Mouse (Mus musculus) limb, embryonic 15.5 days (tissue): ENCODE measurements at regions not wholly inside any gene's neighbourhood (a gene's known extent, or its start where the extent isn't known, plus 50 kb on each side); places are given as distances from the start of the nearest gene placed in this dataset.

Experiments
- ATAC-seq: fragments of 200-750 bp; cut with Nextera tagmentation; 2 replicates; pipeline ENCODE4 v1.8.0; 2017; ENCODE audit warnings: low read depth, moderate TSS enrichment; ENCODE audit not compliant: insufficient number of reproducible peaks, low FRiP score, low TSS enrichment
- H3K27ac ChIP-seq: fragments of 300-500 bp; sonication (generic); 2 replicates; pipeline ENCODE4 v1.5.1; 2015; ENCODE audit warnings: moderate library complexity, mild to moderate bottlenecking, inconsistent platforms
- H3K27me3 ChIP-seq: fragments of 300-500 bp; sonication (generic); 2 replicates; pipeline ENCODE4 v1.6.1; 2015; ENCODE audit warnings: inconsistent platforms
- H3K36me3 ChIP-seq: fragments of 300-500 bp; sonication (generic); 2 replicates; pipeline ENCODE4 v1.6.1; 2015; ENCODE audit warnings: inconsistent platforms
- H3K4me1 ChIP-seq: fragments of 300-500 bp; sonication (generic); 2 replicates; pipeline ENCODE4 v1.6.1; 2015; ENCODE audit warnings: inconsistent platforms
- H3K4me2 ChIP-seq: fragments of 300-500 bp; sonication (generic); 2 replicates; pipeline ENCODE4 v1.6.1; 2015; ENCODE audit warnings: mild to moderate bottlenecking, inconsistent platforms
- H3K4me3 ChIP-seq: fragments of 300-500 bp; sonication (generic); 2 replicates; pipeline ENCODE4 v1.5.1; 2015; ENCODE audit warnings: mild to moderate bottlenecking, inconsistent platforms
- H3K9ac ChIP-seq: fragments of 300-500 bp; sonication (generic); 2 replicates; pipeline ENCODE4 v1.6.1; 2015; ENCODE audit warnings: inconsistent platforms
- H3K9me3 ChIP-seq: fragments of 300-500 bp; sonication (generic); 2 replicates; pipeline ENCODE4 v1.6.1; 2016; ENCODE audit warnings: inconsistent platforms
- WGBS: fragments of 180-500 bp; shearing (Covaris S2); methylation state at CpG from one replicate; pipeline ENCODE4 v1.1.7; 2015; 5-methylcytosine and 5-hydroxymethylcytosine counted together

DNA sequence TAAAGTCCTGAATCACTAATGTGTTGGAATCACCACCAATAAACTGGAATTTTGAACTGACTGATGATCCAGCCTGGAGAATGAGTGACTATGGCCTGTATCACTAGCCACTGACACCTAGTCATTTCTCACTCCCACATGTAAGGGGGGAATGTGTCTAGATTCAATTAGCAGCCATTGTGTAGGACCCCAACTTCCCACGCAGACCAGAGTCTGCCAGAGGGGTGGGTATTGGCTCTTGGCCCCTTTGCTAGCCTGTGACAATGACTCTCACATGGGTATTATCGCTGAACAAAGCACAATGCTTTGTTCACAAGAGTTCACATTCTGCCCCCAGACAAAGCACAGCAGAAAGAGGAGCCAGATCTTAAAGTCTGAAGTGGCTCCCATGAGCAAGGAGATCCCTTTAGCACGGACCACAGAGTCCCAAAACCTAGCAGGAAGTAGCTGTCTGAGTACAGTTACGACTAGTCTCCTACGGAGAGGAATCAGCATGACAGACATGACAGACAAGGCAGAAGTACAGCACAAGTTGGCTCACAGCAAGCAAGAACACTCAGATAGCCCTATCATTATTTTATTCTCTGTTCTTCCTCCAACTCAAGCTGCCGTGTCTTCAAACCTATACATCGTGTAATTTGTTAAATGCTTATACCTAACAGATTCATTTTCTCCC is 130.0 kb upstream of the Foxq1 start:
- no peak overlapping the region for H3K4me3 ChIP-seq
- no peak overlapping the region for H3K9ac ChIP-seq
- no peak for ATAC-seq
- H3K4me2 ChIP-seq = no peak overlapping the region
- H3K4me1 ChIP-seq = no peaks in the 10 kb centered on the region
- no peak overlapping the region for H3K27ac ChIP-seq
- H3K27me3 ChIP-seq = no peaks in the 10 kb centered on the region
- 76% methylated on average over 7 of the region's 7 CpGs for WGBS
- no peaks in the 10 kb centered on the region for H3K36me3 ChIP-seq
- H3K9me3 ChIP-seq = no peaks in the 10 kb centered on the region

DNA sequence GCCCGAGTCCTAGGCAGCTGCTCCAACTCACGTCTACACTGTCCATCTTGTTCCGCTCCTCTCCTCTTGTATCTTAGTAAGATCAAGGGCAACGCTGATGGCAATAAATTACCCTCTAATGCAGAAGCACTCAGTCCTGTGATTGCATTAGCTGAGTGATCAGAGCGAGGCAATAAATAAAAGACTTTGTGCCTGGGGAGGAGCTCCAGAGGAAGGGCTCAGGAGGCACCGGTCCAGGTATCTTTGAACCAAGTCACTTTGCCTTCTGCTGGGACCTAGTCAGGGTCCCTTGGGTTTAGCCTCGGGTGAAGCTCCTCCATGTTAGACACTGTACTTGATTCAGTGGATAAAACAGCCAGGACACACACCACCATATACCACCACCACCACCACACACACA is 119.5 kb upstream of the Foxq1 start:
- Histone ChIP-seq H3K27me3 (no peaks in the 10 kb centered on the region), H3K9me3 (no peaks in the 10 kb centered on the region), H3K4me1 (no peaks in the 10 kb centered on the region), H3K4me2 (no peak overlapping the region), H3K36me3 (no peaks in the 10 kb centered on the region), H3K9ac (no peak overlapping the region), H3K4me3 (no peak overlapping the region), H3K27ac (no peak overlapping the region)
- 46% methylated on average over 7 of the region's 7 CpGs for WGBS
- no peak for ATAC-seq

DNA sequence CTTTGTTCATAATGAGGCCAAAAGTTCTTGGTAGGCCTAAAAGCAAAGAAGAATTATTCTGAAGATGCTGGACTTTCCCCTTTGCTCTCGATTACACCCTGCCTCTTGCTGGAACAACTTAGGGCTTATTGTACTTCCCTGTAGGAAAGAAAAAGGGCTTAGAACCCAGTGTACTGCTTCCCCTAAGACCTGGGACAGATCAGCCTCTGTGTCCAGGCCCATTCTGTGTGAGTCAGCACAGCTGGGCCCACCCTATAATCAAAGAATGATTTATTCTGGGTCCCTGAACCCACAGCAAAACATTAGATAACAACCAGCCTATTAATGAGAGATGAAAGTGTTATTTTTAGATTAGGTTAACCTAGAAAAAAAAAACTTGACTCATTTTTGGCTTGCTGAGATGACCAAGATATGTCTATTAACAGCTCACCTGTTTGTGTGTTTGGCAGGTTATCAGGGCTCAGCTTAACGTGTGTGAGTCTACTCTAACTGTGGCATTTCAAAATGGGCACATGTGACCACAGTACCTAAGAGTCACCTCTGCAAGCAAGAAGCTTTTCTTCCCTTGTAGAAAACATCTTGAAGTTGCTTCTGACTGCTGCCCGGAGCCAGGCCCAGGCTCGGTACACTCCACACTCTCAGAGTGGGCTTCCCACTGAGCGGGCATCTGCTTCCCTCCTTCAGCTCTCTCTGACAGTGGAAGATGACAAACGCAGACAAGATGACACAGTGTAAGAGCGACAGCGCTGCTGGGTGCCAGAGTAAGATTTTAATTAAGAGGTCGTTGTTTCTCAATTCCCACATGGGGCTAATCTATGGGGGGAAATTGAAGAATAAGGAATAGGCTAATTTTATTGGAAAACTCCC is 115.9 kb upstream of the Foxq1 start:
- no peak overlapping the region for H3K4me2 ChIP-seq
- H3K27me3 ChIP-seq = no peaks in the 10 kb centered on the region
- H3K36me3 ChIP-seq = no peaks in the 10 kb centered on the region
- no peaks in the 10 kb centered on the region for H3K9me3 ChIP-seq
- no peak overlapping the region for H3K27ac ChIP-seq
- H3K4me3 ChIP-seq = no peak overlapping the region
- no peak overlapping the region for H3K9ac ChIP-seq
- no peak for ATAC-seq
- H3K4me1 ChIP-seq = no peaks in the 10 kb centered on the region
- 65% methylated on average over 9 of the region's 9 CpGs for WGBS

DNA sequence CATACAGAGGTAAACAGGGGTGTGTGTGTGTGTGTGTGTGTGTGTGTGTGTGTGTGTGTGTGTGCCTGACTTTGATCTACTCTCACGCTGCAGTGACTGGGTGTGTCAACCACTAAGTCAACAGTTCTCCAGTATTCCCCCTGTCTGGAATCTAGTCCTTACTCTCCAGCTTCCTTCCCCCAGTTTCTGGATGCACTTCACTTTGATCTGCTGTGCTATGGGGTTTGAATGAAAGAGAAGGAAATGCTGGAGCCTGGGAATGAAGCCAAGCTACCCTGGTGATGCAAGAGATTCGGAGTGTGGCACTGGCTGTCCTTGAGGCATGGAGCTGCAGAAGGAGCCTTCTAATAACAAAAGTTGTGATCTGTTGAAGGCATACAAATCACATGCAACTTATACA is 97.1 kb upstream of the Foxq1 start:
- ATAC-seq = no peak

DNA sequence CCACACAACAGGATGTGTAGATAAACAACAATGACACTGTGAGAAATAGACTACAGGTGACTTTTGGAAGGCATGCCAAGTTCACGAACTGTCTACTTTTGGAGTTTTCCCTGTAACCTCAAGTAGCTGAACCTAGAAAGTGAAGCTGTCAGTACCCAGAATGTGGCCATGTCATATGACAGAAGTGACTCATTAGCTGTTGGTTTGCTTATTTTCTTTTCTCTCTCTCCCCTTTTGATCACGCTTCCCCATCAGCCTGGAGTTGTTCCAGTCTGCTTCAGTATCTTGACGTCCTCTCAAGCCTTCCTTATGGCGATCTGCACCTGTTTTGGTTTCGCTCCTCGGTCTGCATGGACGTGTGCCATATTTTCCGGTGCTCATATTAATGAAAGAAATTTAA is 90.8 kb upstream of the Foxq1 start:
- no peaks in the 10 kb centered on the region for H3K36me3 ChIP-seq
- H3K9me3 ChIP-seq = no peaks in the 10 kb centered on the region
- H3K4me1 ChIP-seq = no peaks in the 10 kb centered on the region
- no peaks in the 10 kb centered on the region for H3K27me3 ChIP-seq
- no peak overlapping the region for H3K27ac ChIP-seq
- WGBS = 83% methylated on average over 8 of the region's 8 CpGs
- ATAC-seq = no peak
- H3K4me2 ChIP-seq = no peak overlapping the region
- H3K4me3 ChIP-seq = no peak overlapping the region
- no peak overlapping the region for H3K9ac ChIP-seq

More for the DNA sequence above, 97.1 kb upstream of the Foxq1 start:
- 0 out of 2 replicates have a peak, but pooled peaks cover 2% of the 10 kb centered on the region for H3K4me1 ChIP-seq
- no peak overlapping the region for H3K9ac ChIP-seq
- no peaks in the 10 kb centered on the region for H3K27me3 ChIP-seq
- no peak overlapping the region for H3K4me3 ChIP-seq
- H3K4me2 ChIP-seq = no peak overlapping the region
- no peaks in the 10 kb centered on the region for H3K36me3 ChIP-seq
- H3K27ac ChIP-seq = no peak overlapping the region
- no peaks in the 10 kb centered on the region for H3K9me3 ChIP-seq
- WGBS = 28% methylated on average over 2 of the region's 2 CpGs

DNA sequence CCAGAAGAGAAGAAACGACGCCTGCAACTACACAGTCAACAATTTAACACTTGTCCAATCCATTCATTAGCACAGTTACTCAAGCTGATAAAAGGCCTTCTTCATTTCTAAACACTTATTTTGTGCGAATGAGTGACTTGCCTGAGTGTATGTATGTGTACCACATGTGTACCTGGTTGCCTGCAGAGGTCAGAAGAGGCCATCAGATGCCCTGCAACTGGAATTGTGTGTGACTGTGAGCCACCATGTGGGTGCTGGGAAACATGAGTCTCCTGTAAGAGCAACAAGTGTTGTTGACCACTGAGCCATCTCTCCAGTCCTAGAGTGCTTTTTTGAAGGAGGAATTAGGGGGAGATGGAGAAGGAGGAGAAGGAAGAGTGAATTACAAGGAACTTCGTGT is 90.2 kb upstream of the Foxq1 start:
- Histone ChIP-seq H3K4me1 (no peaks in the 10 kb centered on the region), H3K4me3 (no peak overlapping the region), H3K36me3 (no peaks in the 10 kb centered on the region), H3K9me3 (no peaks in the 10 kb centered on the region), H3K27ac (no peak overlapping the region), H3K27me3 (no peaks in the 10 kb centered on the region), H3K9ac (no peak overlapping the region), H3K4me2 (no peak overlapping the region)
- 71% methylated on average over 4 of the region's 4 CpGs for WGBS
- ATAC-seq = no peak

DNA sequence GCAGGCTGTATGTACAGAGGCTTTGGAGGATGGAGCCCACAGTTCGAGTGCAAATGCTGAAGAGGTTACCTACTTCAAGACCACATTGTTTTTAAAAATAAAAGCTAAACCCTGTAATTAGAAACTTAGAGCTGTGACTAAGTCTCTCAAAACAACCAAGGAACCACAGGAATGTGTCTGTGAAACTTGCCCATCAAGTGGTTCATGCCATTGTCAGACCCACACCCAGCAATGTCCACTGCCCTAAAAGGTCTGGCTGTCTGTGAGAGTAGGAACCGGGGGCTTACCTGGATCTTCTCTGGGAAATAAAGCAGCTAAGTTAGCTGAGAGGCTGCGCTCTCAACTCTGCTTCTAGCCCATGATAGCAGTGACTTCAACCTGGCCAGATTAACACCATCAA is 87.8 kb upstream of the Foxq1 start:
- Histone ChIP-seq H3K4me3 (no peak overlapping the region), H3K9ac (no peak overlapping the region), H3K27ac (no peak overlapping the region), H3K4me2 (no peak overlapping the region), H3K27me3 (no peaks in the 10 kb centered on the region), H3K4me1 (no peaks in the 10 kb centered on the region), H3K9me3 (no peaks in the 10 kb centered on the region), H3K36me3 (no peaks in the 10 kb centered on the region)
- WGBS = 74% methylated on average over 3 of the region's 3 CpGs
- ATAC-seq = no peak

DNA sequence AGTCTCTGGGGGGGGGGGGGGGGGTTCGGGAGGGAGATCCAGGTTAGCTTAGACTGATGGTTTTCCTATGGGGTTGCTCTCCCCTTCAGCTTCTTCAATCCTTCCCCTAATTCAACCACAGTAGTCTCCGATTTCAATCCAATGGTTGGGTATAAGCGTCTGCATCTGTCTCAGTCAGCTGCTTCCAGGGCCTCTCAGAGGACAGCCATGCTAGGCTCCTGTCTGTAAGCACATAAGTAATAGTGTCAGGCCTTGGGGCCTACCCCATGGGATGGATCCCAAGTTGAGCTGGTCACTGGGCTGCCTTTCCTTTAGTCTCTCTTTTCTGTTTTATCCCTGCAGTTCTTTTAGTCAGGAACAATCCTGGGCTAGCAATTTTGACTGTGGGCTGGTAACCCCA is 87.0 kb upstream of the Foxq1 start:
- H3K36me3 ChIP-seq = no peaks in the 10 kb centered on the region
- WGBS = 71% methylated on average over 3 of the region's 3 CpGs
- no peak overlapping the region for H3K4me3 ChIP-seq
- H3K27ac ChIP-seq = no peak overlapping the region
- no peaks in the 10 kb centered on the region for H3K27me3 ChIP-seq
- no peaks in the 10 kb centered on the region for H3K4me1 ChIP-seq
- no peak for ATAC-seq
- H3K9me3 ChIP-seq = no peaks in the 10 kb centered on the region
- no peak overlapping the region for H3K9ac ChIP-seq
- H3K4me2 ChIP-seq = no peak overlapping the region

DNA sequence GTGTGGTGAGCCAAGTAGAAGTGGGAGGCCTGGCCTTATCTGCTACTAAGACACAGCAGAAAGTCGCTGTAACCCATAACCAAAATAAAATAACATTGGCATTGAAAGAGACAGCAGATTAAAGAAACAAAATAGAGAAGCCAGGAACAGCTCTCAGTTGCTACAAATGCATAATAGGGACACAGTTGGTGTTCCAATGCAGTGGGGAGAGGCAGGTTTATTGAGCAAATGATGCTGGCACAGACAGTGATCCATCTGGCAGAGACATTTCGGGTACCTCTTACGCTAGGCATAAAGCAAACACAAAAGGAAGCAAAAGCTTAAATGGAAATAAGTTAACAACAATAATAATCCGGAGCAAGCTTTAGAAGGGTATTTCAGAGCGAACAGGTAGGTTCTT is 83.6 kb upstream of the Foxq1 start:
- 75% methylated on average over 5 of the region's 5 CpGs for WGBS

DNA sequence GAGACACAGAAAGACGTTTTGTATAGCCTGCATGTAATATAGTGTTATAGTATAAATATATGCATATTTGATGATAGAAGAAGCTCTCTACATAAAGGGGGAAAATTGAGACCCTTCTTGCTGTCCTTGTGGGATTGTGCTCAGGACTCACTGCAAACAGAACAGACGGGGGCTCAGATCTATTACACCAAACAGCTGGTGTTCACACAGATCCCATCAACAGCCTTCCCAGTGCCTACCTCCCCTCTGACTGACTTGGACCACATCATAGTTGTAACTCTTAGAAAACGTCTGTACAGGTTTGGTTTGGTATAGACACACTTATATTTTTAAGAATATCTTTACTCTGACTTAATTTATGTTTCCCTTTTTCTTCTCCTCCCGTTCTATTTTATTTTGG is 83.1 kb upstream of the Foxq1 start:
- Histone ChIP-seq H3K9ac (no peak overlapping the region), H3K27me3 (no peaks in the 10 kb centered on the region), H3K4me3 (no peak overlapping the region), H3K4me1 (no peaks in the 10 kb centered on the region), H3K36me3 (no peaks in the 10 kb centered on the region), H3K9me3 (no peaks in the 10 kb centered on the region), H3K4me2 (no peak overlapping the region), H3K27ac (no peak overlapping the region)
- WGBS = 51% methylated on average over 4 of the region's 4 CpGs
- ATAC-seq = no peak

More for the DNA sequence above, 83.6 kb upstream of the Foxq1 start:
- Histone ChIP-seq H3K27ac (no peak overlapping the region), H3K9me3 (no peaks in the 10 kb centered on the region), H3K4me2 (no peak overlapping the region), H3K27me3 (no peaks in the 10 kb centered on the region), H3K36me3 (no peaks in the 10 kb centered on the region), H3K9ac (no peak overlapping the region), H3K4me1 (no peaks in the 10 kb centered on the region), H3K4me3 (no peak overlapping the region)
- no peak for ATAC-seq

DNA sequence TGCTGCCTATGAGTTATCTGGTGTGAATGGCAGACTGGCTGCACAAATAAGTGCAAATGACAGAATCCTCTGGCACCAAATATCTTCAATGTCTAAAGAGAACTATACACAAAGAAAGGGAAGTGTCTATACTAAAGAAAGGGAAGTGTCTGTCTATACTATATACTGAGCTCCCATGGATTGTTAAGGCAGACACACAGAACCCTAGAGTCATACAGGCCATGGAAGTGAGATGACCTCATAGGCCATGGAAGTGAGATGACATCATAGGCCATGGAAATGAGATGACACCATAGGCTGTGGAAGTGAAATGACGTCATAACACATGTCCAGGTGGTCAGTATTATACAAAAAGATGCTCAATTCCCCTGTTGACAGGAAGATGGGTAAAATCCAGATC is 82.7 kb upstream of the Foxq1 start:
- Histone ChIP-seq H3K4me2 (no peak overlapping the region), H3K4me1 (no peaks in the 10 kb centered on the region), H3K27ac (no peak overlapping the region), H3K4me3 (no peak overlapping the region), H3K36me3 (no peaks in the 10 kb centered on the region), H3K27me3 (no peaks in the 10 kb centered on the region), H3K9ac (no peak overlapping the region), H3K9me3 (no peaks in the 10 kb centered on the region)
- ATAC-seq = no peak
- WGBS = 83% methylated on average over 1 of the region's 1 CpGs

DNA sequence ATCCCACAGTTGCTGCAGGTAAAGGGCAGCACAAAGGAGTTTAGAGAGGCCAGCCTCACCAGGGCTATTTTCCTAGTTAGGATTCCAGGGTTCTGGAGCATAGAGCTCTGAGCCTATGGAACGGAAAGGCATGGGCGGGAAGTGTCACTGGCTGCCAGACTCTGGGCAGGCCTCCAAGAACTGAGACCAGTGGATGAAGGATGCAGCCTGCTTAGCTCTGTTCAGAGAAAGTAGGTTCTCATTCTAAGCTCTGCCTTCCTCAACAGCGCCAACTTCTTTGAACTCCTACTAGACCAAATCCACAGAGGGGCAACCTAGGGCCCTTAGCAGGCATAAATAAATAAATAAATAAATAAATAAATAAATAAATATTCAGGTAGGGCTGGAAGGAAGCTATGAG is 80.1 kb upstream of the Foxq1 start:
- Histone ChIP-seq H3K4me3 (no peak overlapping the region), H3K27ac (no peak overlapping the region), H3K4me1 (no peaks in the 10 kb centered on the region), H3K9ac (no peak overlapping the region), H3K36me3 (no peaks in the 10 kb centered on the region), H3K9me3 (no peaks in the 10 kb centered on the region), H3K27me3 (no peaks in the 10 kb centered on the region), H3K4me2 (no peak overlapping the region)
- WGBS = 64% methylated on average over 3 of the region's 3 CpGs
- ATAC-seq = no peak
